Mouse (Mus musculus): ENCODE measurements around the gene Ckap5.
"Not testable (repeated sequence)": the region's sequence is repeated elsewhere in the genome, so short reads cannot be mapped to it uniquely, and the experiment has no call there.

DNA sequence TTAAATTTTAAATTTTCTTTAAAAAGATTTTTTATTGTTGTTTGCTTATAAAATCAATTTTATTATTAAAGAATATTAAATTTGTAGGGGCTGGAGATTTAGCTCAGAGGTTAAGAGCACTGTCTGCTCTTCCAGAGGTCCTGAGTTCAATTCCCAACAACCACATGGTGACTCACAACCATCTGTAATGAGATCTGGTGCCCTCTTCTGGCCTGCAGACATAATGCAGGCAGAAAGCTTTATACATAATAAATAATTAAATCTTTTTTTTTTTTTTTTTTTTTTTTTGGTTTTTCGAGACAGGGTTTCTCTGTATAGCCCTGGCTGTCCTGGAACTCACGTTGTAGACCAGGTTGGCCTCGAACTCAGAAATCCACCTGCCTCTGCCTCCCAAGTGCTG, 39.3 kb upstream of the Ckap5 start:
- not testable (repeated sequence) for TF ChIP-seq CTCF (IDR thresholded peaks at IDR 0.05; ENCODE audit: borderline replicate concordance, insufficient read depth, low read length); POLR2A (IDR thresholded peaks at IDR 0.05; ENCODE audit: low read depth, low read length)

All from embryonic fibroblast, embryonic 13.5 days (primary cell).